8 mouse cellular contexts compared by ENCODE assay signal in genomic region chr17:84044472-84044936, GRCm38 (mm10).
DNase-seq lines count a peak whose midpoint lies in the region; ATAC-seq lines count a peak whose summit lies in the region.

No protein-coding gene starts in this region.

- H3K9ac ChIP-seq in midbrain, embryonic 13.5 days (replicated peaks), result no peak overlapping the region
- H3K9ac ChIP-seq in midbrain, embryonic 11.5 days (ENCODE audit: low read length), result no peak overlapping the region
- no peak overlapping the region for H3K9ac ChIP-seq in heart, embryonic 15.5 days
- H3K9ac ChIP-seq in limb, embryonic 11.5 days (ENCODE audit: low read length), result no peak overlapping the region
- no peak overlapping the region for H3K9ac ChIP-seq in neural tube, embryonic 12.5 days

- no peaks in the 10 kb centered on the region for H3K27me3 ChIP-seq in midbrain, embryonic 13.5 days
- no peaks in the 10 kb centered on the region for H3K27me3 ChIP-seq in midbrain, embryonic 11.5 days (ENCODE audit: control insufficient read depth, insufficient read depth, low read length)
- H3K27me3 ChIP-seq in heart, embryonic 15.5 days, result no peaks in the 10 kb centered on the region
- H3K27me3 ChIP-seq in limb, embryonic 11.5 days (ENCODE audit: control insufficient read depth, insufficient read depth, low read length), result no peaks in the 10 kb centered on the region
- no peaks in the 10 kb centered on the region for H3K27me3 ChIP-seq in neural tube, embryonic 12.5 days (replicated peaks)

- H3K36me3 ChIP-seq in midbrain, embryonic 13.5 days, result no peaks in the 10 kb centered on the region
- H3K36me3 ChIP-seq in midbrain, embryonic 11.5 days (ENCODE audit: control insufficient read depth, insufficient read depth, low read length), result no peaks in the 10 kb centered on the region
- no peaks in the 10 kb centered on the region for H3K36me3 ChIP-seq in heart, embryonic 15.5 days
- no peaks in the 10 kb centered on the region for H3K36me3 ChIP-seq in limb, embryonic 11.5 days (ENCODE audit: control insufficient read depth, insufficient read depth, low read length)
- no peaks in the 10 kb centered on the region for H3K36me3 ChIP-seq in neural tube, embryonic 12.5 days

- no peak overlapping the region for H3K4me3 ChIP-seq in midbrain, embryonic 13.5 days (replicated peaks)
- no peak overlapping the region for H3K4me3 ChIP-seq in midbrain, embryonic 11.5 days (ENCODE audit: low read depth, low read length)
- H3K4me3 ChIP-seq in heart, embryonic 15.5 days, result no peak overlapping the region
- no peak overlapping the region for H3K4me3 ChIP-seq in limb, embryonic 11.5 days (ENCODE audit: low read depth, low read length)
- H3K4me3 ChIP-seq in neural tube, embryonic 12.5 days, result no peak overlapping the region

- no peak overlapping the region for H3K4me2 ChIP-seq in midbrain, embryonic 13.5 days (replicated peaks)
- no peak overlapping the region for H3K4me2 ChIP-seq in midbrain, embryonic 11.5 days
- no peak overlapping the region for H3K4me2 ChIP-seq in heart, embryonic 15.5 days
- H3K4me2 ChIP-seq in limb, embryonic 11.5 days (ENCODE audit: low read depth, severe bottlenecking), result no peak overlapping the region
- no peak overlapping the region for H3K4me2 ChIP-seq in neural tube, embryonic 12.5 days (replicated peaks)

- H3K27ac ChIP-seq in midbrain, embryonic 13.5 days, result no peak overlapping the region
- no peak overlapping the region for H3K27ac ChIP-seq in midbrain, embryonic 11.5 days (ENCODE audit: low read depth, low read length)
- H3K27ac ChIP-seq in heart, embryonic 15.5 days, result peak overlapping the region; percentile 62
- H3K27ac ChIP-seq in limb, embryonic 11.5 days (replicated peaks; ENCODE audit: low read depth, low read length), result peak overlapping the region; percentile 68
- no peak overlapping the region for H3K27ac ChIP-seq in neural tube, embryonic 12.5 days

- H3K4me1 ChIP-seq in midbrain, embryonic 13.5 days (replicated peaks), result peaks cover 8% of the 10 kb centered on the region; the same call in 1 of the 2 replicates
- no peaks in the 10 kb centered on the region for H3K4me1 ChIP-seq in midbrain, embryonic 11.5 days (ENCODE audit: control insufficient read depth, insufficient read depth, low read length)
- peaks cover 29% of the 10 kb centered on the region for H3K4me1 ChIP-seq in heart, embryonic 15.5 days (replicated peaks)
- H3K4me1 ChIP-seq in limb, embryonic 11.5 days (ENCODE audit: control insufficient read depth, insufficient read depth, low read length), result peaks cover 13% of the 10 kb centered on the region
- peaks cover 12% of the 10 kb centered on the region for H3K4me1 ChIP-seq in neural tube, embryonic 12.5 days

- WGBS in midbrain, embryonic 13.5 days, result 87% methylated on average over 5 of the region's 5 CpGs
- WGBS in midbrain, embryonic 11.5 days, result 77% methylated on average over 5 of the region's 5 CpGs
- 23% methylated on average over 5 of the region's 5 CpGs for WGBS in heart, embryonic 15.5 days
- WGBS in limb, embryonic 11.5 days, result 2% methylated on average over 5 of the region's 5 CpGs
- WGBS in neural tube, embryonic 12.5 days, result 49% methylated on average over 5 of the region's 5 CpGs

- peaks cover 9% of the 10 kb centered on the region; the same call in 1 of the 2 replicates for H3K9me3 ChIP-seq in midbrain, embryonic 13.5 days
- peaks cover 6% of the 10 kb centered on the region; the same call in 1 of the 2 replicates for H3K9me3 ChIP-seq in midbrain, embryonic 11.5 days (ENCODE audit: control insufficient read depth, low read length)
- H3K9me3 ChIP-seq in heart, embryonic 15.5 days (replicated peaks), result no peaks in the 10 kb centered on the region; the same call in 1 of the 2 replicates
- no peaks in the 10 kb centered on the region for H3K9me3 ChIP-seq in limb, embryonic 11.5 days (ENCODE audit: control insufficient read depth, low read length)
- no peaks in the 10 kb centered on the region for H3K9me3 ChIP-seq in neural tube, embryonic 12.5 days

- ATAC-seq in midbrain, embryonic 13.5 days, result 0 out of 2 replicates have a peak, but pooled peaks have one; percentile 11
- no peak for ATAC-seq in midbrain, embryonic 11.5 days (ENCODE audit: low FRiP score)
- ATAC-seq in heart, embryonic 15.5 days (replicated peaks; ENCODE audit: insufficient number of reproducible peaks, insufficient read depth, low FRiP score, low read depth), result peak; percentile 68
- peak; percentile 86 for ATAC-seq in limb, embryonic 11.5 days (ENCODE audit: insufficient number of reproducible peaks, low FRiP score, low TSS enrichment, low read depth)
- peak; percentile 41; the same call in 1 of the 2 replicates for ATAC-seq in neural tube, embryonic 12.5 days (ENCODE audit: low FRiP score, low read depth)

- DNase-seq in midbrain, embryonic 11.5 days (ENCODE audit: low spot score, missing footprints), result no peak
- DNase-seq in limb, embryonic 11.5 days (ENCODE audit: low spot score), result peak; percentile 82
- DNase-seq in layer of hippocampus, postnatal 36 days, result no peak
- DNase-seq in layer of hippocampus, postnatal 10 days (ENCODE audit: low spot score in 2 of 2), result no peak
- DNase-seq in right cerebral cortex, postnatal 10 days (ENCODE audit: low spot score in 2 of 2), result no peak

Comparison
In these comparisons a context has a peak if more than half of its experiments do, and no peak if none do; other contexts are left out.
1. H3K27ac ChIP-seq: peak in heart, embryonic 15.5 days (single experiment) and limb, embryonic 11.5 days (single experiment); none in midbrain, embryonic 13.5 days (single experiment), midbrain, embryonic 11.5 days (single experiment) and neural tube, embryonic 12.5 days (single experiment).